Comparison of ENCODE assay signal across 10 mouse cellular contexts in genomic region chr1:52279331-52279730, GRCm38 (mm10).
"Had no signal": no experiment of that assay in that cellular context is flagged by ENCODE, and none has a peak within 500 bp of the region (broad histone marks: within the 10 kb centered on the region; RNA-seq: fewer than 3 reads in every experiment).

No protein-coding gene starts in this region.

- H3K9me3 ChIP-seq: limb, embryonic 10.5 days; liver, embryonic 12.5 days; lung, embryonic 15.5 days; midbrain, embryonic 13.5 days; neural tube, embryonic 15.5 days had no signal

- H3K4me3 ChIP-seq: left cerebral cortex, adult 2 months; limb, embryonic 10.5 days; liver, embryonic 12.5 days; lung, embryonic 15.5 days; midbrain, embryonic 13.5 days; neural tube, embryonic 15.5 days had no signal

- H3K27me3 ChIP-seq: liver, embryonic 12.5 days; lung, embryonic 15.5 days; midbrain, embryonic 13.5 days; neural tube, embryonic 15.5 days had no signal

- H3K4me1 ChIP-seq: limb, embryonic 10.5 days; liver, embryonic 12.5 days; lung, embryonic 15.5 days; neural tube, embryonic 15.5 days had no signal

- H3K9ac ChIP-seq: liver, embryonic 12.5 days; lung, embryonic 15.5 days; midbrain, embryonic 13.5 days; neural tube, embryonic 15.5 days had no signal

- H3K27ac ChIP-seq: limb, embryonic 10.5 days; liver, embryonic 12.5 days; lung, embryonic 15.5 days; midbrain, embryonic 13.5 days; neural tube, embryonic 15.5 days had no signal

- H3K4me2 ChIP-seq: liver, embryonic 12.5 days; lung, embryonic 15.5 days; midbrain, embryonic 13.5 days; neural tube, embryonic 15.5 days had no signal

- H3K36me3 ChIP-seq: limb, embryonic 10.5 days; liver, embryonic 12.5 days; lung, embryonic 15.5 days; midbrain, embryonic 13.5 days; neural tube, embryonic 15.5 days had no signal

- ATAC-seq: liver, embryonic 12.5 days; midbrain, embryonic 13.5 days had no signal

- DNase-seq: right cerebral cortex, postnatal 4 days; spleen, adult 18-20 months; thymus, adult 2 months; thymus, postnatal 25 days had no signal
